Mouse (Mus musculus) G1E (cell line): ENCODE data around the gene Drg1.
"Not testable (repeated sequence)": the region's sequence is repeated elsewhere in the genome, so short reads cannot be mapped to it uniquely, and the experiment has no call there.

Experiments
- CTCF ChIP-seq: IDR thresholded peaks from 2 replicates; pipeline ENCODE4 v1.5.1; 2012; ENCODE audit warnings: low read depth, low read length, inconsistent platforms, mixed read lengths
- GATA1 ChIP-seq: IDR thresholded peaks from 2 replicates; pipeline ENCODE4 v1.6.1; 2012; ENCODE audit warnings: borderline replicate concordance, low read length, inconsistent platforms, mixed read lengths
- POLR2AphosphoS5 ChIP-seq: IDR thresholded peaks from 2 replicates; pipeline ENCODE4 v1.6.1; 2012; ENCODE audit warnings: low read depth, low read length, inconsistent platforms; ENCODE audit not compliant: insufficient replicate concordance

DNA sequence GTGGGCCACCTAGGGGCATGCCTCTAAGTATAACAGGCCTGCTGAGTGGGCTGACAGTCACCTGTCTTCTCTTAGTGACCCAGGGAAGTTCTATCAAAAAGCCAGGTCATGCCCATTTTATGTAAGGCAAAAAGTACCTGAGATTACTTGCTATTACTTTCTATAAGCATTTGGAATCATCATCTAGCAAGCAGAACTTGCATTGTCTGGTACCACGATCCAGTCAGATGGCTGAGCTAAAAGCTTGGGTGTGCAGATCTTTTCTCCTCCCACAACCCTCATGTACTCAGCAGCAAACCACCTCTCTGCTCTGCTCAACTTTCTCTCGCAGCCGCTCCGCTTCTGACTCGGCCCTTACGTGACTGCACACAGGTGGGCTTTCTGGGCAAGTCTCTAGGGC lies 108.2 kb downstream of the Drg1 start:
- not testable (repeated sequence) for TF ChIP-seq GATA1, CTCF, POLR2AphosphoS5
